Mouse (Mus musculus): ENCODE data around the gene Rgs7. TPM values are rescaled to one million over a fixed set of nuclear protein-coding genes. Genes with fewer than 3 reads are reported as not detected.

Rgs7 gene
- polyA plus RNA-seq, 1 experiment from 2014 or later: 15.0 TPM

DNA sequence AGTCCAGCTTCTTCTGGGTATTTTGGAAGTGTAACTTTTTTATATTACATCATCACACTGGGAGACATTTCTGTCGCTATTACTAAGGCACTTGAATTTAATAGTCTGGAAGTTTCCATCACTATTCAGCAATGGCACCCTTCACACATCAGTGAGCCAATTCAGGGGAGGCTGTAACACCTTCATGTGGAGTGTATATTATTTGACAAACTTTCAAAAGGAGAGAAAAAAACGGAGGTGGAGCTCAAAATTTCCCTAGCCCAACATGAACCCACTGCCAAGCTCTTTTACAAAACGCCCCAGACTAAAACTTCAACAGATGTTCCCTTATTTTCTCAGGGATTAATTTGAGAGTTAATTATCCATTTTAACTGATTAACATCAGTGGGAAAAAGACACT lies 191.9 kb downstream of the Rgs7 start:
- Histone ChIP-seq H3K4me2 (ENCODE audit: low read depth) (no peak overlapping the region), H3K9ac (ENCODE audit: low read length) (no peak overlapping the region), H3K4me3 (ENCODE audit: low read depth, low read length) (no peak overlapping the region), H3K27me3 (ENCODE audit: control insufficient read depth, insufficient read depth, low read length) (no peaks in the 10 kb centered on the region), H3K36me3 (ENCODE audit: control insufficient read depth, insufficient read depth, low read length) (no peaks in the 10 kb centered on the region), H3K4me1 (ENCODE audit: control insufficient read depth, insufficient read depth, low read length) (no peaks in the 10 kb centered on the region), H3K27ac (ENCODE audit: low read depth, low read length) (no peak overlapping the region), H3K9me3 (ENCODE audit: control insufficient read depth, low read length) (no peaks in the 10 kb centered on the region)
- no peak for ATAC-seq (ENCODE audit: insufficient read depth, low FRiP score, low TSS enrichment)
- no peak for DNase-seq (ENCODE audit: low spot score)
- 73% methylated on average over 3 of the region's 3 CpGs for WGBS

- Histone ChIP-seq H3K36me3 (ENCODE audit: control insufficient read depth, insufficient read depth, low read length) (no peaks in the 10 kb centered on the region), H3K4me1 (ENCODE audit: control insufficient read depth, insufficient read depth, low read length) (no peaks in the 10 kb centered on the region)
Observed at GRCm38 (mm10) chr1:175299603-175300397, 192.5 kb downstream of the Rgs7 start.

DNA sequence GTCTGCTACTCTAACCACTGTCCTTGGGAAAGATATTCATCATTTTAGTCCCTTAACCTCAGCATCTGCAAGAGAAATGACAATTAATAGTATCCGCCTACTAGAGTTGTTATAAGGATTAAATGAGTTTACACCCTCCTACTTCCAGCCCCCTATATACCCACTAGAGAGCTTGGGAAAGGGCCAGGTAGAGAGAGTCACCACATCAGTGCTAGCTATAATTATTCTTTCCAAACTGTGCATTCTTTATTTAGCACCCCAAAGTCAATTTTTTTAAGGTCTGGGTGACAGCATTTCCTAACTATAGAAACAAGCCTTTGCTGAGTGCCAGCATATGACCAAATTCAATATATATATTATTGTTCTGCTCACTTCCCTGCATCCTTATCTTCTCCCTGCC lies 195.4 kb downstream of the Rgs7 start:
- Histone ChIP-seq H3K27ac (ENCODE audit: low read depth, low read length) (no peak overlapping the region), H3K4me3 (ENCODE audit: low read depth, low read length) (no peak overlapping the region), H3K27me3 (ENCODE audit: control insufficient read depth, insufficient read depth, low read length) (no peaks in the 10 kb centered on the region), H3K9me3 (ENCODE audit: control insufficient read depth, low read length) (no peaks in the 10 kb centered on the region), H3K4me1 (ENCODE audit: control insufficient read depth, insufficient read depth, low read length) (no peaks in the 10 kb centered on the region), H3K36me3 (ENCODE audit: control insufficient read depth, insufficient read depth, low read length) (no peaks in the 10 kb centered on the region), H3K4me2 (ENCODE audit: low read depth) (no peak overlapping the region), H3K9ac (ENCODE audit: low read length) (no peak overlapping the region)
- ATAC-seq (ENCODE audit: insufficient read depth, low FRiP score, low TSS enrichment): no peak
- WGBS: 91% methylated on average over 1 of the region's 1 CpGs
- DNase-seq (ENCODE audit: low spot score): no peak

More at GRCm38 (mm10) chr1:175299603-175300397, 192.5 kb downstream of the Rgs7 start:
- H3K27ac ChIP-seq (ENCODE audit: low read depth, low read length): no peak overlapping the region
- 88% methylated on average over 2 of the region's 2 CpGs for WGBS
- no peak overlapping the region for H3K4me2 ChIP-seq (ENCODE audit: low read depth)
- ATAC-seq (ENCODE audit: insufficient read depth, low FRiP score, low TSS enrichment): no peak
- H3K9ac ChIP-seq (ENCODE audit: low read length): no peak overlapping the region
- H3K27me3 ChIP-seq (ENCODE audit: control insufficient read depth, insufficient read depth, low read length): no peaks in the 10 kb centered on the region
- DNase-seq (ENCODE audit: low spot score): no peak
- H3K9me3 ChIP-seq (ENCODE audit: control insufficient read depth, low read length): no peaks in the 10 kb centered on the region
- no peak overlapping the region for H3K4me3 ChIP-seq (ENCODE audit: low read depth, low read length)

DNA sequence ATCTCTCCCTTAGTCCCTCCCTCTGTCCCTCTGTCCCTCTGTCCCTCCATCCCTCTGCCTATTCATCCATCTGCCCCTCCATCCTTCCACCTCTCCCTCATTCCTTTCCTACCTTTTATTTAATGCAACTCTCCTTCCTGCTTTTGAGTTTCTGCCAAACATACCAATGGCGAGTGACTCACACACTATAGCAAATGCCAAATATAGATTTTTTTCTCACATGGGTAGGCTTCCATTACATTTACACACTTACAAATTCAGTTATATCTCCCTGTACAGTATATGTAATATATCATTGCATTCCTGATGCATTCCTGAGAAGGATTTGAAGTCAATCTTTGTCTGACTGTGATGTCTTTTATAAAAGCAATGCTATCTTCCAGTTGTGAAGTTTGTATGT lies 202.2 kb downstream of the Rgs7 start:
- Histone ChIP-seq H3K4me2 (ENCODE audit: low read depth) (no peak overlapping the region), H3K4me1 (ENCODE audit: control insufficient read depth, insufficient read depth, low read length) (no peaks in the 10 kb centered on the region), H3K27me3 (ENCODE audit: control insufficient read depth, insufficient read depth, low read length) (no peaks in the 10 kb centered on the region), H3K4me3 (ENCODE audit: low read depth, low read length) (no peak overlapping the region), H3K36me3 (ENCODE audit: control insufficient read depth, insufficient read depth, low read length) (no peaks in the 10 kb centered on the region), H3K9me3 (ENCODE audit: control insufficient read depth, low read length) (no peaks in the 10 kb centered on the region), H3K9ac (ENCODE audit: low read length) (no peak overlapping the region), H3K27ac (ENCODE audit: low read depth, low read length) (no peak overlapping the region)
- DNase-seq (ENCODE audit: low spot score) (no peak), ATAC-seq (ENCODE audit: insufficient read depth, low FRiP score, low TSS enrichment) (no peak)
- 88% methylated on average over 1 of the region's 1 CpGs for WGBS

DNA sequence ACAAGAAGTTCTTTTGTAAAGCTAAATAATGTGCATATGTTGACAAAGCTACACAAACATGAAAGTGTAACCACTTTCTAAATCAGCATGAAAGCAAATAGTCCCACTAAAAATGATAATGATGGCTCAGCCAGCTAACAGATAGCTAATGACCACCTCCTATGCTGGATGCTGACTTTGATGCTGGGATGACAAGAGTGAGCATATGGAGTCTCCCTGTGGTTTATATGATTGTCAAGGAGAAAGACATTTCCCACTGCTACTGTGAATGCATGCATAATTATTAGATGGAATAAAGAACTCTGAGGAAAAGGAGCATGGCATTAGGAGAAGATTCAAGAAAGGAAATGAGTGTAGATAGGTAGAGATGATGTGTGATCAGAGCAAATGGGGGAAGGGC lies 230.0 kb downstream of the Rgs7 start:
- no peak for DNase-seq (ENCODE audit: low spot score)
- Histone ChIP-seq H3K4me2 (ENCODE audit: low read depth) (no peak overlapping the region), H3K27me3 (ENCODE audit: control insufficient read depth, insufficient read depth, low read length) (no peaks in the 10 kb centered on the region), H3K36me3 (ENCODE audit: control insufficient read depth, insufficient read depth, low read length) (no peaks in the 10 kb centered on the region), H3K4me3 (ENCODE audit: low read depth, low read length) (no peak overlapping the region), H3K27ac (ENCODE audit: low read depth, low read length) (no peak overlapping the region), H3K9ac (ENCODE audit: low read length) (no peak overlapping the region), H3K9me3 (ENCODE audit: control insufficient read depth, low read length) (no peaks in the 10 kb centered on the region), H3K4me1 (ENCODE audit: control insufficient read depth, insufficient read depth, low read length) (no peaks in the 10 kb centered on the region)
- no peak for ATAC-seq (ENCODE audit: insufficient read depth, low FRiP score, low TSS enrichment)

GRCm38 (mm10) chr1:175259374-175259773 lies 232.9 kb downstream of the Rgs7 start:
- no peaks in the 10 kb centered on the region for H3K4me1 ChIP-seq (ENCODE audit: control insufficient read depth, insufficient read depth, low read length)
- ATAC-seq (ENCODE audit: insufficient read depth, low FRiP score, low TSS enrichment): no peak
- H3K27ac ChIP-seq (ENCODE audit: low read depth, low read length): no peak overlapping the region
- no peak overlapping the region for H3K4me2 ChIP-seq (ENCODE audit: low read depth)
- no peak overlapping the region for H3K9ac ChIP-seq (ENCODE audit: low read length)
- no peak overlapping the region for H3K4me3 ChIP-seq (ENCODE audit: low read depth, low read length)
- 81% methylated on average over 1 of the region's 1 CpGs for WGBS
- no peak for DNase-seq (ENCODE audit: low spot score)
- H3K27me3 ChIP-seq (ENCODE audit: control insufficient read depth, insufficient read depth, low read length): no peaks in the 10 kb centered on the region
- no peaks in the 10 kb centered on the region for H3K9me3 ChIP-seq (ENCODE audit: control insufficient read depth, low read length)
- H3K36me3 ChIP-seq (ENCODE audit: control insufficient read depth, insufficient read depth, low read length): no peaks in the 10 kb centered on the region

- Histone ChIP-seq H3K27me3 (ENCODE audit: control insufficient read depth, insufficient read depth, low read length) (no peaks in the 10 kb centered on the region), H3K4me1 (ENCODE audit: control insufficient read depth, insufficient read depth, low read length) (no peaks in the 10 kb centered on the region), H3K4me3 (ENCODE audit: low read depth, low read length) (no peak overlapping the region), H3K36me3 (ENCODE audit: control insufficient read depth, insufficient read depth, low read length) (no peaks in the 10 kb centered on the region), H3K9me3 (ENCODE audit: control insufficient read depth, low read length) (no peaks in the 10 kb centered on the region), H3K9ac (ENCODE audit: low read length) (no peak overlapping the region), H3K4me2 (ENCODE audit: low read depth) (no peak overlapping the region), H3K27ac (ENCODE audit: low read depth, low read length) (no peak overlapping the region)
- WGBS: 72% methylated on average over 3 of the region's 3 CpGs
- no peak for DNase-seq (ENCODE audit: low spot score)
- ATAC-seq (ENCODE audit: insufficient read depth, low FRiP score, low TSS enrichment): no peak
Observed at GRCm38 (mm10) chr1:175255224-175255623, 237.1 kb downstream of the Rgs7 start.

DNA sequence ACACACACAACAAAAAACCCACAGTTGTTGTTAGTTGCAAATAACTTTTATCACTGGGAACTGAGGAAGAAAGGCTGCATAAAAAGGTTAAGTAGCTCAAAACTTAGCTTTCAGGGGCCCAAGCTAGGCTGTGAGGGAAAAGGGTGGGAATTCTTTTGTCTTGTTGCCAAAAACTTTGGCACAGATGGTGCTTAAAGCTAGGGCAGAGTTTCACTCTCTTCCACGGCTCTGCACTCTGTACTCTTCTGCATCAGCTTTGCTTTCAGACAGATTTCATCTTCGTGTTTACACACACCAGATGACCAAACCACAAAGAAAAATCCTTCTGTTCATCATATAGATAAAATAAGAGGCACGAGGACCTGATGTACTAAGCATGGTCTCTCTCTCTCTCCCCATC lies 237.6 kb downstream of the Rgs7 start:
- H3K4me2 ChIP-seq (ENCODE audit: low read depth): no peak overlapping the region
- H3K9ac ChIP-seq (ENCODE audit: low read length): no peak overlapping the region
- DNase-seq (ENCODE audit: low spot score): no peak
- no peaks in the 10 kb centered on the region for H3K4me1 ChIP-seq (ENCODE audit: control insufficient read depth, insufficient read depth, low read length)
- no peaks in the 10 kb centered on the region for H3K9me3 ChIP-seq (ENCODE audit: control insufficient read depth, low read length)
- ATAC-seq (ENCODE audit: insufficient read depth, low FRiP score, low TSS enrichment): no peak
- no peaks in the 10 kb centered on the region for H3K27me3 ChIP-seq (ENCODE audit: control insufficient read depth, insufficient read depth, low read length)
- H3K4me3 ChIP-seq (ENCODE audit: low read depth, low read length): no peak overlapping the region
- no peak overlapping the region for H3K27ac ChIP-seq (ENCODE audit: low read depth, low read length)
- H3K36me3 ChIP-seq (ENCODE audit: control insufficient read depth, insufficient read depth, low read length): no peaks in the 10 kb centered on the region
- 63% methylated on average over 3 of the region's 3 CpGs for WGBS

- Histone ChIP-seq H3K27me3 (ENCODE audit: control insufficient read depth, insufficient read depth, low read length) (no peaks in the 10 kb centered on the region), H3K27ac (ENCODE audit: low read depth, low read length) (no peak overlapping the region), H3K36me3 (ENCODE audit: control insufficient read depth, insufficient read depth, low read length) (no peaks in the 10 kb centered on the region), H3K4me3 (ENCODE audit: low read depth, low read length) (no peak overlapping the region), H3K4me2 (ENCODE audit: low read depth) (no peak overlapping the region), H3K4me1 (ENCODE audit: control insufficient read depth, insufficient read depth, low read length) (no peaks in the 10 kb centered on the region), H3K9ac (ENCODE audit: low read length) (no peak overlapping the region), H3K9me3 (ENCODE audit: control insufficient read depth, low read length) (no peaks in the 10 kb centered on the region)
- 75% methylated on average over 5 of the region's 5 CpGs for WGBS
- no peak for DNase-seq (ENCODE audit: low spot score)
- ATAC-seq (ENCODE audit: insufficient read depth, low FRiP score, low TSS enrichment): no peak
Observed at GRCm38 (mm10) chr1:175242135-175242534, 250.2 kb downstream of the Rgs7 start.

Measured in neural tube, embryonic 11.5 days (tissue).